Mouse (Mus musculus) lung, postnatal 0 days (tissue): ENCODE data around the gene Car5a.

ENCODE experiments used
- CTCF ChIP-seq: IDR thresholded peaks from 2 replicates; pipeline ENCODE4 v1.5.1; 2016; ENCODE audit warnings: antibody characterized with exemption, mild to moderate bottlenecking
- EP300 ChIP-seq: IDR thresholded peaks from 2 replicates; pipeline ENCODE4 v1.6.1; 2016; ENCODE audit warnings: antibody characterized with exemption, mild to moderate bottlenecking, control low read depth

GRCm38 (mm10) chr8:121934923-121935322 lies 9.8 kb downstream of the Car5a start:
- TF ChIP-seq CTCF: no peak
- TF ChIP-seq EP300: no peak
